Comparison of ENCODE assay signal across 8 mouse cellular contexts in genomic region chr11:32283091-32283777, GRCm38 (mm10). TPM values are rescaled to one million over a fixed set of nuclear protein-coding genes. Genes with fewer than 3 reads are reported as not detected.
DNase-seq lines count a peak whose midpoint lies in the region; ATAC-seq and TF ChIP-seq lines count a peak whose summit lies in the region.
"Not testable (repeated sequence)": the region's sequence is repeated elsewhere in the genome, so short reads cannot be mapped to it uniquely, and the experiment has no call there.

Gene Hba-a1 (plus strand): TSS chr11:32283511.

- not testable (repeated sequence) for H3K4me1 ChIP-seq in cerebellum, adult 2 months (ENCODE audit: control insufficient read depth, insufficient read depth, low read length); forebrain, postnatal 0 days (ENCODE audit: insufficient read depth); heart, embryonic 13.5 days; intestine, embryonic 14.5 days (replicated peaks; ENCODE audit: control insufficient read depth, insufficient read depth, low read length)
- H3K4me1 ChIP-seq in liver, embryonic 16.5 days (ENCODE audit: control insufficient read depth, low read depth, low read length): peaks cover 27% of the 10 kb centered on the region

- WGBS in cerebellum, adult 2 months: 50% methylated on average over 1 of the region's 5 CpGs
- 86% methylated on average over 1 of the region's 5 CpGs for WGBS in forebrain, postnatal 0 days
- 25% methylated on average over 1 of the region's 5 CpGs for WGBS in heart, embryonic 13.5 days
- WGBS in intestine, embryonic 14.5 days: 50% methylated on average over 1 of the region's 5 CpGs
- WGBS in liver, embryonic 16.5 days (ENCODE audit: insufficient replicate concordance): 44% methylated on average over 1 of the region's 5 CpGs

- H3K9me3 ChIP-seq in forebrain, postnatal 0 days (ENCODE audit: low read length); heart, embryonic 13.5 days; intestine, embryonic 14.5 days (ENCODE audit: control insufficient read depth, low read length); liver, embryonic 16.5 days (replicated peaks; ENCODE audit: control insufficient read depth, low read length): not testable (repeated sequence)

- not testable (repeated sequence) for H3K4me3 ChIP-seq in cerebellum, adult 2 months (replicated peaks; ENCODE audit: insufficient read depth, low read depth, low read length); forebrain, postnatal 0 days (ENCODE audit: low read depth, low read length); heart, embryonic 13.5 days; intestine, embryonic 14.5 days (ENCODE audit: low read depth, low read length)
- peak within 1 kb of the TSS; percentile 54 for H3K4me3 ChIP-seq in liver, embryonic 16.5 days (ENCODE audit: low read depth, low read length)

- not testable (repeated sequence) for H3K9ac ChIP-seq in forebrain, postnatal 0 days; intestine, embryonic 14.5 days (ENCODE audit: low read length)
- H3K9ac ChIP-seq in heart, embryonic 13.5 days: 0 out of 2 replicates have a peak within 1 kb of the TSS, but pooled peaks have one; percentile 14
- H3K9ac ChIP-seq in liver, embryonic 16.5 days (ENCODE audit: low read depth, low read length): peak within 1 kb of the TSS; percentile 78

- not testable (repeated sequence) for H3K4me2 ChIP-seq in forebrain, postnatal 0 days (ENCODE audit: low read depth); intestine, embryonic 14.5 days (ENCODE audit: low read length)
- peak within 1 kb of the TSS; percentile 51 for H3K4me2 ChIP-seq in heart, embryonic 13.5 days
- H3K4me2 ChIP-seq in liver, embryonic 16.5 days (ENCODE audit: low read depth, low read length): peak within 1 kb of the TSS; percentile 71

- not testable (repeated sequence) for DNase-seq in cerebellum, adult 2 months; forebrain, postnatal 0 days; intestine, embryonic 14.5 days (ENCODE audit: low spot score); left cerebral cortex, adult 8-10 months (ENCODE audit: low spot score in 2 of 2); urinary bladder, adult 2 months (ENCODE audit: low spot score)

- not testable (repeated sequence) for H3K36me3 ChIP-seq in forebrain, postnatal 0 days (ENCODE audit: insufficient read depth); heart, embryonic 13.5 days; intestine, embryonic 14.5 days (ENCODE audit: control insufficient read depth, insufficient read depth, low read length); liver, embryonic 16.5 days (ENCODE audit: control insufficient read depth, insufficient read depth)

- not testable (repeated sequence) for TF ChIP-seq POLR2A in cerebellum, adult 2 months (IDR thresholded peaks at IDR 0.05; ENCODE audit: borderline replicate concordance, insufficient read depth, low read length)

- not testable (repeated sequence) for H3K27me3 ChIP-seq in cerebellum, adult 2 months (ENCODE audit: control insufficient read depth, insufficient read depth, low read length); forebrain, postnatal 0 days (ENCODE audit: insufficient read depth, low read length); liver, embryonic 16.5 days (ENCODE audit: control insufficient read depth, insufficient read depth, low read depth, low read length)
- H3K27me3 ChIP-seq in heart, embryonic 13.5 days (replicated peaks): peaks cover 58% of the 10 kb centered on the region
- peaks cover 13% of the 10 kb centered on the region; the same call in 1 of the 2 replicates for H3K27me3 ChIP-seq in intestine, embryonic 14.5 days (replicated peaks; ENCODE audit: control insufficient read depth, insufficient read depth, low read length)

- not testable (repeated sequence) for H3K27ac ChIP-seq in cerebellum, adult 2 months (ENCODE audit: insufficient read depth, low read length); forebrain, postnatal 0 days (ENCODE audit: low read depth, low read length); intestine, embryonic 14.5 days (ENCODE audit: low read depth)
- H3K27ac ChIP-seq in heart, embryonic 13.5 days (replicated peaks): peak within 1 kb of the TSS; percentile 68; the same call in 1 of the 2 replicates
- H3K27ac ChIP-seq in liver, embryonic 16.5 days (ENCODE audit: low read length): peak within 1 kb of the TSS; percentile 98

- not testable (repeated sequence) for ATAC-seq in forebrain, postnatal 0 days; monocyte, adult 5-6 weeks (replicated peaks; ENCODE audit: insufficient number of reproducible peaks, low FRiP score, low TSS enrichment, poor library complexity, severe bottlenecking)
- ATAC-seq in heart, embryonic 13.5 days (ENCODE audit: extremely low read depth, insufficient number of reproducible peaks, low FRiP score, low TSS enrichment): peak; percentile 75
- 0 out of 2 replicates have a peak, but pooled peaks have one; percentile 54 for ATAC-seq in intestine, embryonic 14.5 days (replicated peaks; ENCODE audit: low FRiP score, low TSS enrichment, low read depth)
- ATAC-seq in liver, embryonic 16.5 days (ENCODE audit: low read depth): peak; percentile 67

- not testable (repeated sequence) for TF ChIP-seq CTCF in cerebellum, adult 2 months (IDR thresholded peaks at IDR 0.05; ENCODE audit: borderline replicate concordance, insufficient read depth, low read depth, low read length); forebrain, postnatal 0 days (IDR thresholded peaks at IDR 0.05; ENCODE audit: low read depth)

RNA-seq across cellular contexts. Expression of gene Hba-a1, which starts in this region (rescaled TPM):
- 188 and 435 TPM in 2 replicates for polyA plus RNA-seq in cerebellum, adult 2 months (2012; rRNA removed)
- 405 and 563 TPM in 2 replicates for total RNA-seq in forebrain, postnatal 0 days (2014; rRNA removed)
- polyA plus RNA-seq in forebrain, postnatal 0 days (2015; fragmentation: Nextera tagmentation; extraction: Ambion mirVana): 490 and 723 TPM in 2 replicates
- polyA plus RNA-seq in heart, embryonic 13.5 days (2015; fragmentation: Nextera tagmentation; extraction: Ambion mirVana): 17,648 and 28,254 TPM in 2 replicates
- 2,039 and 2,947 TPM in 2 replicates for polyA plus RNA-seq in intestine, embryonic 14.5 days (2014; fragmentation: Nextera tagmentation; extraction: Ambion mirVana)
- total RNA-seq in left cerebral cortex, adult 8-10 months (2022): 100 to 1,000 TPM; 209 to 396 (median 272) TPM
- polyA plus RNA-seq in liver, embryonic 16.5 days (2015; fragmentation: Nextera tagmentation; extraction: Ambion mirVana): 72,809 and 72,929 TPM in 2 replicates
- 197 to 2,631 TPM (median 2,328 TPM) in 3 replicates for total RNA-seq in monocyte, adult 5-6 weeks (2017)
- 62.4 and 76.0 TPM in 2 replicates for polyA plus RNA-seq in urinary bladder, adult 2 months (2012; rRNA removed)
